Mouse (Mus musculus) monocyte, adult 5-6 weeks (primary cell): ENCODE measurements around the gene 1700016K19Rik. TPM values are rescaled to one million over a fixed set of nuclear protein-coding genes. Genes with fewer than 3 reads are reported as not detected.

Source experiments
- ATAC-seq: fragments of 153-309, 156-312 bp; replicated peaks from 2 replicates; pipeline ENCODE4 v1.8.0; 2017; ENCODE audit warnings: mild to moderate bottlenecking; ENCODE audit not compliant: low TSS enrichment, insufficient number of reproducible peaks, severe bottlenecking, poor library complexity, low FRiP score
- total RNA-seq: library from RNA; stranded (forward); fragments of 200-1000, 200-491, 200-594 nt; gene quantifications from 3 replicates; pipeline ENCODE4 v1.2.3, GENCODE M21; 2017

Gene 1700016K19Rik
- total RNA-seq, 1 experiment from 2014 or later = not detected

GRCm38 (mm10) chr11:76025080-76025583 is 25.4 kb downstream of the 1700016K19Rik start:
- ATAC-seq = no peak

GRCm38 (mm10) chr11:76026527-76027138 is 26.9 kb downstream of the 1700016K19Rik start:
- ATAC-seq = no peak

GRCm38 (mm10) chr11:76027139-76028071 is 27.7 kb downstream of the 1700016K19Rik start, which contains the start of gene Rflnb:
Rflnb (minus strand) TSS chr11:76027782.
- peak; percentile 46 for ATAC-seq

- peak; percentile 7; the same call in 1 of the 2 replicates for ATAC-seq
Observed at GRCm38 (mm10) chr11:76028072-76028465, 28.4 kb downstream of the 1700016K19Rik start.

GRCm38 (mm10) chr11:76033359-76033758 is 33.6 kb downstream of the 1700016K19Rik start:
- ATAC-seq = peak; percentile 82

- ATAC-seq = peak; percentile 83
Observed at GRCm38 (mm10) chr11:76033836-76034235, 34.1 kb downstream of the 1700016K19Rik start.

GRCm38 (mm10) chr11:76035182-76035581 is 35.5 kb downstream of the 1700016K19Rik start:
- ATAC-seq = no peak

GRCm38 (mm10) chr11:76037581-76038294 is 38.0 kb downstream of the 1700016K19Rik start:
- ATAC-seq = no peak

GRCm38 (mm10) chr11:76039271-76040053 is 39.8 kb downstream of the 1700016K19Rik start:
- ATAC-seq = no peak

GRCm38 (mm10) chr11:76040106-76040505 is 40.4 kb downstream of the 1700016K19Rik start:
- no peak for ATAC-seq

- ATAC-seq = no peak
Observed at GRCm38 (mm10) chr11:76040761-76041376, 41.2 kb downstream of the 1700016K19Rik start.

- no peak for ATAC-seq
Observed at GRCm38 (mm10) chr11:76042041-76042638, 42.4 kb downstream of the 1700016K19Rik start.

- no peak for ATAC-seq
Observed at GRCm38 (mm10) chr11:76042882-76043281, 43.2 kb downstream of the 1700016K19Rik start.

- ATAC-seq = no peak
Observed at GRCm38 (mm10) chr11:76044468-76044867, 44.8 kb downstream of the 1700016K19Rik start.

- ATAC-seq = no peak
Observed at GRCm38 (mm10) chr11:76045367-76045766, 45.7 kb downstream of the 1700016K19Rik start.

- no peak for ATAC-seq
Observed at GRCm38 (mm10) chr11:76050509-76050908, 50.8 kb downstream of the 1700016K19Rik start.

GRCm38 (mm10) chr11:76050967-76051512 is 51.3 kb downstream of the 1700016K19Rik start:
- no peak for ATAC-seq
